Mouse (Mus musculus) CD4-positive, CD25-positive, alpha-beta regulatory T cell, adult 9 weeks (primary cell): ENCODE data around the gene Cfap44. TPM values are rescaled to one million over a fixed set of nuclear protein-coding genes. Genes with fewer than 3 reads are reported as not detected.

Experiments used
- polyA plus RNA-seq: library from polyadenylated mRNA; unstranded; fragments of 100-300 nt; shearing (Covaris generic); gene quantifications from one replicate; pipeline ENCODE4 v1.2.1, GENCODE M21; 2017

Gene Cfap44
- not detected for polyA plus RNA-seq

GRCm38 (mm10) chr16:44394577-44395243 lies at the start of gene Cfap44:
Gene Cfap44 (plus strand): TSS chr16:44394796.

GRCm38 (mm10) chr16:44347071-44347901 lies 47.3 kb upstream of the Cfap44 start, which contains the start of gene Spice1:
Gene Spice1 (plus strand): TSS chr16:44347121.

Other genes with a start within 250 kb of the Cfap44 start
- 2.7 TPM for gene Usf3, start 221.6 kb upstream of the Cfap44 start, polyA plus RNA-seq
- 36.3 TPM for gene Sidt1, start 61.6 kb upstream of the Cfap44 start, polyA plus RNA-seq
- 45.6 TPM for gene Spice1, start 47.7 kb upstream of the Cfap44 start, polyA plus RNA-seq
- 1.2 TPM for gene Boc, start 164.1 kb downstream of the Cfap44 start, polyA plus RNA-seq